8 mouse cellular contexts compared by ENCODE assay signal in genomic region chr1:133222445-133222995, GRCm38 (mm10). TPM values are rescaled to one million over a fixed set of nuclear protein-coding genes. Genes with fewer than 3 reads are reported as not detected.
A peak's percentile ranks its signal among the peaks of the same experiment; 100 is the strongest.
DNase-seq lines count a peak whose midpoint lies in the region; ATAC-seq lines count a peak whose summit lies in the region.

No protein-coding gene starts in this region.

- intact Hi-C loops in heart, postnatal 10 days (cut with DNase I) = loop anchor here (5.0 kb wide), 1 partner anchor 45 kb away; no protein-coding TSS in a partner anchor

- no peaks in the 10 kb centered on the region for H3K9me3 ChIP-seq in kidney, embryonic 15.5 days (replicated peaks)
- no peaks in the 10 kb centered on the region for H3K9me3 ChIP-seq in embryonic facial prominence, embryonic 14.5 days (ENCODE audit: control insufficient read depth, low read length)
- no peaks in the 10 kb centered on the region for H3K9me3 ChIP-seq in midbrain, embryonic 13.5 days

- no peak for DNase-seq in kidney, adult 18-20 months
- peak; percentile 55 for DNase-seq in embryonic facial prominence, embryonic 14.5 days (ENCODE audit: low spot score)
- peak; percentile 74 to 78 for DNase-seq in heart, postnatal 10 days
- DNase-seq in urinary bladder, postnatal 36 days (ENCODE audit: low spot score in 2 of 2) = no peak
- no peak for DNase-seq in embryo, embryonic 10 days (ENCODE audit: low spot score)
- no peak for DNase-seq in B cell, adult 2 months

- ATAC-seq in kidney, embryonic 15.5 days (replicated peaks; ENCODE audit: low FRiP score) = peak; percentile 45; the same call in 1 of the 2 replicates
- peak; percentile 27 for ATAC-seq in embryonic facial prominence, embryonic 14.5 days (ENCODE audit: low read depth)
- ATAC-seq in midbrain, embryonic 13.5 days = 0 out of 2 replicates have a peak, but pooled peaks have one; percentile 21

- H3K36me3 ChIP-seq in kidney, embryonic 15.5 days = no peaks in the 10 kb centered on the region
- H3K36me3 ChIP-seq in embryonic facial prominence, embryonic 14.5 days (ENCODE audit: control insufficient read depth, insufficient read depth, low read length) = no peaks in the 10 kb centered on the region
- H3K36me3 ChIP-seq in midbrain, embryonic 13.5 days = no peaks in the 10 kb centered on the region

- peaks cover 12% of the 10 kb centered on the region for H3K27me3 ChIP-seq in kidney, embryonic 15.5 days
- peaks cover 10% of the 10 kb centered on the region; the same call in 1 of the 2 replicates for H3K27me3 ChIP-seq in embryonic facial prominence, embryonic 14.5 days (replicated peaks; ENCODE audit: control insufficient read depth, insufficient read depth, low read length)
- H3K27me3 ChIP-seq in midbrain, embryonic 13.5 days = no peaks in the 10 kb centered on the region

- H3K27ac ChIP-seq in kidney, embryonic 15.5 days = no peak overlapping the region
- no peak overlapping the region for H3K27ac ChIP-seq in embryonic facial prominence, embryonic 14.5 days (replicated peaks; ENCODE audit: low read depth, low read length)
- peak overlapping the region; percentile 64 for H3K27ac ChIP-seq in midbrain, embryonic 13.5 days

- no peak overlapping the region for H3K4me2 ChIP-seq in kidney, embryonic 15.5 days
- H3K4me2 ChIP-seq in embryonic facial prominence, embryonic 14.5 days (ENCODE audit: low read depth, low read length) = no peak overlapping the region
- H3K4me2 ChIP-seq in midbrain, embryonic 13.5 days (replicated peaks) = no peak overlapping the region; the same call in 1 of the 2 replicates

- H3K4me3 ChIP-seq in kidney, embryonic 15.5 days (replicated peaks) = no peak overlapping the region
- no peak overlapping the region for H3K4me3 ChIP-seq in embryonic facial prominence, embryonic 14.5 days (ENCODE audit: low read depth, low read length)
- H3K4me3 ChIP-seq in midbrain, embryonic 13.5 days (replicated peaks) = no peak overlapping the region

- 22% methylated on average over 6 of the region's 6 CpGs for WGBS in kidney, embryonic 15.5 days
- 52% methylated on average over 6 of the region's 6 CpGs for WGBS in embryonic facial prominence, embryonic 14.5 days
- WGBS in midbrain, embryonic 13.5 days = 39% methylated on average over 6 of the region's 6 CpGs

- H3K4me1 ChIP-seq in kidney, embryonic 15.5 days = peaks cover 33% of the 10 kb centered on the region
- peaks cover 14% of the 10 kb centered on the region for H3K4me1 ChIP-seq in embryonic facial prominence, embryonic 14.5 days (ENCODE audit: control insufficient read depth, insufficient read depth, low read length)
- peaks cover 51% of the 10 kb centered on the region for H3K4me1 ChIP-seq in midbrain, embryonic 13.5 days (replicated peaks)

- H3K9ac ChIP-seq in kidney, embryonic 15.5 days = no peak overlapping the region
- H3K9ac ChIP-seq in embryonic facial prominence, embryonic 14.5 days (ENCODE audit: low read depth, low read length) = peak overlapping the region; percentile 27; the same call in 1 of the 2 replicates
- peak overlapping the region; percentile 50 for H3K9ac ChIP-seq in midbrain, embryonic 13.5 days (replicated peaks)

RNA-seq across cellular contexts. Expression of gene Plekha6, which starts 58.5 kb away (rescaled TPM):
- polyA plus RNA-seq in kidney, embryonic 15.5 days (2015; fragmentation: Nextera tagmentation; extraction: Ambion mirVana) = 6.9 and 8.4 TPM in 2 replicates
- 4.4 and 6.3 TPM in 2 replicates for polyA plus RNA-seq in embryonic facial prominence, embryonic 14.5 days (2014; fragmentation: Nextera tagmentation; extraction: Ambion mirVana)
- total RNA-seq in heart, postnatal 10 days (2021) = 10 to 100 TPM; 58.1 to 68.9 TPM
- polyA plus RNA-seq in midbrain, embryonic 13.5 days (2015; fragmentation: Nextera tagmentation; extraction: Ambion mirVana) = 25.4 and 28.5 TPM in 2 replicates

Comparison
In these comparisons a context has a peak if more than half of its experiments do, and no peak if none do; other contexts are left out.
1. DNase-seq: peak in embryonic facial prominence, embryonic 14.5 days (single experiment) and heart, postnatal 10 days (2 of 2); none in kidney, adult 18-20 months (single experiment), urinary bladder, postnatal 36 days (0 of 2), embryo, embryonic 10 days (single experiment) and B cell, adult 2 months (0 of 2).
2. Peak in every context shown above with its lines, with median percentiles within 50 percentile points of each other: ATAC-seq.